Mouse (Mus musculus): Measurements from ENCODE around the gene Sik3. TPM values are rescaled to one million over a fixed set of nuclear protein-coding genes. Genes with fewer than 3 reads are reported as not detected.
"Not testable (repeated sequence)": the region's sequence is repeated elsewhere in the genome, so short reads cannot be mapped to it uniquely, and the experiment has no call there.

Gene Sik3
- total and polyA plus RNA-seq, 2 experiments from 2014 or later: 12.5 to 38.4 TPM

GRCm38 (mm10) chr9:46090066-46090465, 77.4 kb downstream of the Sik3 start:
- no peak for TF ChIP-seq CTCF (IDR thresholded peaks at IDR 0.05)
- WGBS: 36% methylated on average over 4 of the region's 4 CpGs
- ATAC-seq (ENCODE audit: low FRiP score) (no peak), DNase-seq (ENCODE audit: low spot score) (no peak)
- no peaks in the 10 kb centered on the region for H3K27me3 ChIP-seq (ENCODE audit: insufficient read depth, low read length)
- no peak overlapping the region for H3K9ac ChIP-seq (replicated peaks; ENCODE audit: low read length, poor library complexity, severe bottlenecking)
- H3K36me3 ChIP-seq (ENCODE audit: insufficient read depth, low read length): no peaks in the 10 kb centered on the region
- H3K4me3 ChIP-seq (ENCODE audit: low read depth, low read length): no peak overlapping the region
- H3K9me3 ChIP-seq (ENCODE audit: low read length): no peaks in the 10 kb centered on the region
- H3K4me2 ChIP-seq (ENCODE audit: low read depth, low read length, poor library complexity, severe bottlenecking): no peak overlapping the region
- H3K4me1 ChIP-seq (ENCODE audit: insufficient read depth, low read length): no peaks in the 10 kb centered on the region
- H3K27ac ChIP-seq (ENCODE audit: low read depth, low read length): no peak overlapping the region

- 94% methylated on average over 1 of the region's 1 CpGs for WGBS
- ATAC-seq (ENCODE audit: low FRiP score); H3K9ac ChIP-seq (replicated peaks; ENCODE audit: low read length, poor library complexity, severe bottlenecking); H3K9me3 ChIP-seq (ENCODE audit: low read length); H3K4me2 ChIP-seq (ENCODE audit: low read depth, low read length, poor library complexity, severe bottlenecking); DNase-seq (ENCODE audit: low spot score); H3K36me3 ChIP-seq (ENCODE audit: insufficient read depth, low read length); H3K4me1 ChIP-seq (ENCODE audit: insufficient read depth, low read length); H3K27me3 ChIP-seq (ENCODE audit: insufficient read depth, low read length); H3K4me3 ChIP-seq (ENCODE audit: low read depth, low read length); H3K27ac ChIP-seq (ENCODE audit: low read depth, low read length): not testable (repeated sequence)
Measured at GRCm38 (mm10) chr9:46091157-46091556, 78.5 kb downstream of the Sik3 start.

- ATAC-seq (ENCODE audit: low FRiP score): no peak
- Histone ChIP-seq H3K27me3 (ENCODE audit: insufficient read depth, low read length) (no peaks in the 10 kb centered on the region), H3K9me3 (ENCODE audit: low read length) (no peaks in the 10 kb centered on the region), H3K4me1 (ENCODE audit: insufficient read depth, low read length) (no peaks in the 10 kb centered on the region), H3K36me3 (ENCODE audit: insufficient read depth, low read length) (no peaks in the 10 kb centered on the region), H3K9ac (replicated peaks; ENCODE audit: low read length, poor library complexity, severe bottlenecking) (no peak overlapping the region), H3K4me3 (ENCODE audit: low read depth, low read length) (no peak overlapping the region), H3K27ac (ENCODE audit: low read depth, low read length) (no peak overlapping the region), H3K4me2 (ENCODE audit: low read depth, low read length, poor library complexity, severe bottlenecking) (no peak overlapping the region)
- DNase-seq (ENCODE audit: low spot score): no peak
- 94% methylated on average over 6 of the region's 6 CpGs for WGBS
- TF ChIP-seq CTCF (IDR thresholded peaks at IDR 0.05): no peak
Measured at GRCm38 (mm10) chr9:46092633-46093032, 80.0 kb downstream of the Sik3 start.

- Histone ChIP-seq H3K27me3 (ENCODE audit: insufficient read depth, low read length) (no peaks in the 10 kb centered on the region), H3K9me3 (ENCODE audit: low read length) (no peaks in the 10 kb centered on the region), H3K4me2 (ENCODE audit: low read depth, low read length, poor library complexity, severe bottlenecking) (no peak overlapping the region), H3K36me3 (ENCODE audit: insufficient read depth, low read length) (no peaks in the 10 kb centered on the region), H3K4me3 (ENCODE audit: low read depth, low read length) (no peak overlapping the region), H3K9ac (replicated peaks; ENCODE audit: low read length, poor library complexity, severe bottlenecking) (no peak overlapping the region), H3K4me1 (ENCODE audit: insufficient read depth, low read length) (no peaks in the 10 kb centered on the region), H3K27ac (ENCODE audit: low read depth, low read length) (no peak overlapping the region)
- 92% methylated on average over 15 of the region's 15 CpGs for WGBS
- no peak for TF ChIP-seq CTCF (IDR thresholded peaks at IDR 0.05)
- DNase-seq (ENCODE audit: low spot score): no peak
- no peak for ATAC-seq (ENCODE audit: low FRiP score)
Measured at GRCm38 (mm10) chr9:46098360-46098985, 85.9 kb downstream of the Sik3 start.

- H3K4me2 ChIP-seq (ENCODE audit: low read depth, low read length, poor library complexity, severe bottlenecking): no peak overlapping the region
- no peaks in the 10 kb centered on the region for H3K9me3 ChIP-seq (ENCODE audit: low read length)
- no peak overlapping the region for H3K4me3 ChIP-seq (ENCODE audit: low read depth, low read length)
- 93% methylated on average over 5 of the region's 5 CpGs for WGBS
- no peak for ATAC-seq (ENCODE audit: low FRiP score)
- H3K4me1 ChIP-seq (ENCODE audit: insufficient read depth, low read length): no peaks in the 10 kb centered on the region
- H3K9ac ChIP-seq (replicated peaks; ENCODE audit: low read length, poor library complexity, severe bottlenecking): no peak overlapping the region
- H3K36me3 ChIP-seq (ENCODE audit: insufficient read depth, low read length): no peaks in the 10 kb centered on the region
- no peak for DNase-seq (ENCODE audit: low spot score)
- no peak overlapping the region for H3K27ac ChIP-seq (ENCODE audit: low read depth, low read length)
- H3K27me3 ChIP-seq (ENCODE audit: insufficient read depth, low read length): no peaks in the 10 kb centered on the region
- no peak for TF ChIP-seq CTCF (IDR thresholded peaks at IDR 0.05)
Measured at GRCm38 (mm10) chr9:46099107-46099506, 86.5 kb downstream of the Sik3 start.

- Histone ChIP-seq H3K9me3 (ENCODE audit: low read length) (no peaks in the 10 kb centered on the region), H3K36me3 (ENCODE audit: insufficient read depth, low read length) (no peaks in the 10 kb centered on the region), H3K9ac (replicated peaks; ENCODE audit: low read length, poor library complexity, severe bottlenecking) (no peak overlapping the region), H3K4me3 (ENCODE audit: low read depth, low read length) (no peak overlapping the region), H3K27me3 (ENCODE audit: insufficient read depth, low read length) (no peaks in the 10 kb centered on the region), H3K4me2 (ENCODE audit: low read depth, low read length, poor library complexity, severe bottlenecking) (no peak overlapping the region), H3K27ac (ENCODE audit: low read depth, low read length) (no peak overlapping the region), H3K4me1 (ENCODE audit: insufficient read depth, low read length) (no peaks in the 10 kb centered on the region)
- TF ChIP-seq CTCF (IDR thresholded peaks at IDR 0.05): no peak
- 84% methylated on average over 7 of the region's 7 CpGs for WGBS
- DNase-seq (ENCODE audit: low spot score) (no peak), ATAC-seq (ENCODE audit: low FRiP score) (no peak)
Measured at GRCm38 (mm10) chr9:46103154-46103553, 90.5 kb downstream of the Sik3 start.
